Mouse (Mus musculus): ENCODE measurements around the gene Akirin1.

Akirin1 gene
- long read RNA-seq, experiment 1, transcript Akirin1-201 (5 exons, 3,052 nt), result major isoform, 152 of 162 reads
- long read RNA-seq, experiment 1, partial matches to known transcripts, result 0 of 162 reads
- long read RNA-seq, experiment 1, other reads (novel, unspliced or antisense), result 10 of 162 reads
- long read RNA-seq, experiment 2, transcript Akirin1-201 (5 exons, 3,052 nt), result major isoform, 178 of 187 reads
- long read RNA-seq, experiment 2, partial matches to known transcripts, result 6 of 187 reads
- long read RNA-seq, experiment 2, other reads (novel, unspliced or antisense), result 2 of 187 reads

DNA sequence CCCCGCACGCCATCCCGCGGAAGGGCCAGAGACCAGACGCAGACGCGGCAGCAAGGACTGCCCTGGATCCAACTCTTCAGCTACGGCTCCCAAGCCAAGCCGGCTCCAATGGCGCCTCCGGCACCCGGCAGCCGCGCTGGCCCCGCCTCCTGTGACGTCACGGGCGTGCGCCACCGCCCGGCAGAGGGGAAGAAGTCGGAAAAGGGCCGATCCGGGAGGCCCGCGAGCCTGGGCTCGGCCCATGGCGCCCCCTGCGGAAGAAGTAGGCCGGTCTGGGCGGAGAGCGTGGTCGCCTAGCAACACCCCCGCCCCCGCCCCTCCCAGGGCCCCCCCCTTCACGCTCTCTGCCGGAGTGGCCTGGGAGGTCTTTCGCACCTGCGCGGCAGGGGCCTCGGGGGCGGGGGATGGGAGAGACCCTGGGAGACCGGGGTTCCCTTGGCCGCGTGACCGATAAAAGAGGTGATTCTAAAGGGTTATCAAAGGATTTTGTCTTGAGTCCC is at the start of gene Akirin1:
TSS of gene Akirin1 (minus strand) at position 194 of the 500 bp plus-strand sequence.
- intact Hi-C loops (cut with DNase I), result no loop called here

GRCm38 (mm10) chr4:123797856-123798255 is 47.7 kb upstream of the Akirin1 start:
- intact Hi-C loops (cut with DNase I), result no loop called here

DNA sequence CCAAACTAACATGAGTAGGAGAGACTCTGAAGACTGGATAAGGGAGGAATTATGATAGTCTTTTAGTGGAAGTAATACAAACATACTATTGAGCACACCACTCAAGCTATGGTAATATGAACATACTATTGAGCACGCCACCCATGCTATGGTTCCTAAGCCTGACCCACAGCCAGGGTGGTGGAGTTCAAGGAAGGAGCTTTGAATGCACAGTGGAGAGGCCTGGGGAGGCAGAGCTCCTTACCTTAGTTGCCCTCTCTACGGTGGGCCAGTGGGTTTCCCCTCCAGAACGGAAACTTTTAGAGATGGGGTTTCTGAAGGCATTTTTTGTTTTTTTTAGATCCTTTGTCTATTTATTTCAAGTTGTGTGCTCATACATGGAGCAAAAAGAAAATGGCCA is 47.3 kb upstream of the Akirin1 start:
- intact Hi-C loops (cut with DNase I), result no loop called here

- intact Hi-C loops (cut with DNase I), result no loop called here
Measured at GRCm38 (mm10) chr4:123795057-123795456, 44.9 kb upstream of the Akirin1 start.

DNA sequence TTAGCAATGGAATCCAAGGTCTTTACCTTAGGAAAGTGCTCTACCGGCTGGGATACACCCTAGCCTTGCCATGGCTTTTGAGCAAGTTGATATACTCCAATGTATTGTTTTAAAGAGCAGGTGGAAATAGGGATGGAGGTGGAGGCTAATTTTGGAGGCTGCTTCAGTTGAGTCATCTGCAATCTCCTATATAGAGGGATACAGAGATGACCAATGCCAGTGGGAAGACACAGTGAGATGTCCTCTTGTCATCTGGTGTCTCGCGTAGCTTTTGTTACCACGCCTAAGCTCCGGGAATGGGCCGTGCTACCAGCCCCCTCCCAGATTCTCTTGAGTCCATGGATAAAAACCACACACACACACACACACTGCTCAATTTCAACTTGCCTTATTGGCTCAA is 43.0 kb upstream of the Akirin1 start:
- intact Hi-C loops (cut with DNase I), result no loop called here

GRCm38 (mm10) chr4:123792666-123793065 is 42.5 kb upstream of the Akirin1 start:
- intact Hi-C loops (cut with DNase I), result no loop called here

DNA sequence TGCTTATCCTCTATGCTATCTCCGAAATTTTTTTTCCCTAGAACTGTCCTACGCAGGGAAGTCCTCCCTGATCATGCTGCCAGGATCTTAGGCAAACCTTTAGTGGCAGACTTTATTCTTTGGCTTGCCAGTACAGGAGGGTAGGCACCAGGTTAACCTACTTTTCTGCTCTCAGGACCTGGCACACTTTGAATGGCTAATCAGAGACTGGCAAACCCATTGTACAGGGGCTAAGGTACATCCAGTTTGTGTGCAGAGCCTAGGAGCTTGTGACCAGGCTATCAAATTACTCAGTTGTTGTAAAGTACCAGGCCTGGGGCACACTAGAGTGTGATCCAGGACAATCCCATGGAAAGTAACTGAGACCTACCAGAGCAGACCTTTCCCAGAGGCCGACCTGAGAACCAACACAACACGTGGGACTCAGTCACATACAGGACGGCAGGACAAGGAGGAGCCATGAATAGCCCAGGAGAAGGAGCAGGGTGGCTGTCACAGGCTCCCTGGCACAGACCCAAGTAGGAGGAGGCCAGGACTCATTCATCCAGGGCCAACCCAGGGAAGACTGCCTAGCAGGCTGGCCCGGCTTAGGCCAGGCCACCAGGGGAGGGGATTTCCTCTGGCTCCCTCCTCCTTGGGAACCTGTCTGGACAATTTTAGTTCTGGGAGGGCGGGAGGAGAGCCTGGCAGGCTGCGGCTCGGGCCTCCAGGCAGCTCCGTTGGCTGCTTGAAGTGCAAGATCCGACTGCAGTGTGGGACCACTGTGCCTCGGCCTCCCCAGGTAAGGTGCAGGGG is 37.2 kb upstream of the Akirin1 start, which contains the start of gene Rhbdl2:
TSS of gene Rhbdl2 (plus strand) at position 684 of the 795 bp plus-strand sequence.
- intact Hi-C loops (cut with DNase I), result no loop called here

GRCm38 (mm10) chr4:123768234-123768633 is 18.1 kb upstream of the Akirin1 start:
- intact Hi-C loops (cut with DNase I), result no loop called here

- intact Hi-C loops (cut with DNase I), result no loop called here
Measured at GRCm38 (mm10) chr4:123767807-123768206, 17.7 kb upstream of the Akirin1 start.

DNA sequence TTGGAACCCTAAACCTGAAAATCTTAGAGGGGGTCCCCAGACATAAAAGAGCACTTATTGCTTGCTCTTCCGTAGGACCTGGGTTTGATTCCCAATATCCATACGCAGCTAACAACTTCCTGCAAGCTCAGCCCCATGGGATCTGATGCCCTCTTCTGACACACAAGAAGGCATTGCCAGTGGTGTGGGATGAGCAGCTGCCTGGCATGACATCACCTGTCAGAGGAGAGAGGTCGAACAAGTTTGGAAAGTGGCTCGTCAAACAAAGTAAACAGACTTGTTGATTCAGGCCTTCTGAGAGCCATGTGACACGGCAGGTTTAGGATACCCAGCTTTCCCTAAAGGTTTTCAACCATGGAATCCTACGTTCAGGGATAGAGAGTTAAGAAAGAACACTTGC is 14.9 kb upstream of the Akirin1 start:
- intact Hi-C loops (cut with DNase I), result no loop called here

DNA sequence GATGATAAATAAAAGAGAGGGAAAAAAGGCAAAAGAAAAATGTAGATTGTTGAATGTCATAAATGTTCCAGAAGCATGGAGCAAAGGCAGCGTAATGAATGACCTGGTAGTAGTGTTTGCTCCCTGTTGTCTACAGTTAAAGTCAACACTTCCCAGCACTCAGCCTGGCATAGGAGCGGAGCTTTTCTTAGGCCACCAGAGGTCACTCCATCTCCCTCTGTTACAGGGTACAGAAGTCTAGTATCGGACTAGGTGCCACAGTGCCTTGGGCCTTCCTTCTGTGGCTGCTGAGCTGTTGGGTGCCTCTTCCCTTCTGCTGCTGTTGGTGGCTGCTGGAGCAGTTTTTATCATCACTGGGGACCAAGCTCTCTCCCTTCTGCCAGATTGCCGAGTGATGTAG is 8.2 kb upstream of the Akirin1 start:
- intact Hi-C loops (cut with DNase I), result loop anchor here (5.0 kb wide), 1 partner anchor 139 kb away; no protein-coding TSS in a partner anchor

- intact Hi-C loops (cut with DNase I), result no loop called here
Measured at GRCm38 (mm10) chr4:123750707-123751312, 665 bp upstream of the Akirin1 start.

DNA sequence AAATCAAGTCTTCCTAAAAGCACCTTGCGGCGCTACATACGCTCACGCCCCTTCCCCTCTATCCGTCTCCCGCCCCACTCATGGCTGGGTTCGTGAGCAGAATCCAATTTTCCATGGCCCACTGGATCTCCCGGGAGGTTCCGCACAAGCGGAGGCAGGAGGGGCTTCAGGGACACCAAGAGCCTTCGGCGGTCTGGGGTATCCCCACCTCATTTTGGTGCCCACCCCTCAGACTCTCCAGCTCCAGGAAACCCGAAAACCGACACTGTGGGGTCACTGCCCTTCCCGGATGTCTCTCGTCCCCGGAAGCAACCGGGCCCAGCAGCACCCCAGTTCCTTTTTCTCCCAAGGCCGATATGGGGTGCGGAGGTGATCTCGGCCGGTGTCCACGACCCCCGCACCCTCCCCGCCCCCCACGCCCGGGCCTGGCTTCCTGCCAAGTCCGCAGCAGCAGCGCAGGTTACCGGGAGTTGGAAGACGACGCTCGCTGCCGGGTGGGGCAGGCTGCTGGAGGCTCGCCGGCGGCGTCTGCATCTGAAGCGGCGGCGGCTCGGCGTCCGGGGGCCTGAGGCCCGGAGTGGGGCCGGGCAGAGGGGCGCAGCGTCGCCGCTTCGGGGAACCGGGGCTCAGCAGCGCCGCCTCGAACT is 538 bp downstream of the Akirin1 start:
- intact Hi-C loops (cut with DNase I), result no loop called here

- intact Hi-C loops (cut with DNase I), result no loop called here
Measured at GRCm38 (mm10) chr4:123748726-123749415, 1.3 kb downstream of the Akirin1 start.

GRCm38 (mm10) chr4:123745221-123745775 is 4.8 kb downstream of the Akirin1 start:
- intact Hi-C loops (cut with DNase I), result no loop called here

- intact Hi-C loops (cut with DNase I), result no loop called here
Measured at GRCm38 (mm10) chr4:123742891-123743290, 7.3 kb downstream of the Akirin1 start.

GRCm38 (mm10) chr4:123738708-123739107 is 11.4 kb downstream of the Akirin1 start:
- intact Hi-C loops (cut with DNase I), result no loop called here

GRCm38 (mm10) chr4:123733532-123733931 is 16.6 kb downstream of the Akirin1 start:
- intact Hi-C loops (cut with DNase I), result no loop called here

DNA sequence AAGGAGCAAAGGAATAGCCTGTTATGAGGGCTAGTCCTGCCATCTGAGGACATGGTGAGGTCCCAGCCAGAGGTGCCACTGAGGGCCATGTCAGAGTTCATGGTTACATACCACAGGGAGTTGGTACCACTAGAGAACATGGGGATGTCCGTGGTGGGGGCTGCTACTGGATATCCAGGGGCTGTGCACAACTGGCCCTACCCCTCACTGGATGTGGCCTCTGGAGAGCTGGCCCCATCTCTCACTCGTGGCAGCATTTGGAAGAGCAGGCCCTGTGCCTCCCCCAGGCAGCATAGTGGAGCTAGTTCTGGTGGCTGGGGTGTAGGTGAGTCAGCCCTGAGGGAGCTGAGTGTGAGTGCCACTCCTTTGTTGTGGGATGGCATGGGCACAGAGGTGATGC is 17.2 kb downstream of the Akirin1 start:
- intact Hi-C loops (cut with DNase I), result no loop called here

DNA sequence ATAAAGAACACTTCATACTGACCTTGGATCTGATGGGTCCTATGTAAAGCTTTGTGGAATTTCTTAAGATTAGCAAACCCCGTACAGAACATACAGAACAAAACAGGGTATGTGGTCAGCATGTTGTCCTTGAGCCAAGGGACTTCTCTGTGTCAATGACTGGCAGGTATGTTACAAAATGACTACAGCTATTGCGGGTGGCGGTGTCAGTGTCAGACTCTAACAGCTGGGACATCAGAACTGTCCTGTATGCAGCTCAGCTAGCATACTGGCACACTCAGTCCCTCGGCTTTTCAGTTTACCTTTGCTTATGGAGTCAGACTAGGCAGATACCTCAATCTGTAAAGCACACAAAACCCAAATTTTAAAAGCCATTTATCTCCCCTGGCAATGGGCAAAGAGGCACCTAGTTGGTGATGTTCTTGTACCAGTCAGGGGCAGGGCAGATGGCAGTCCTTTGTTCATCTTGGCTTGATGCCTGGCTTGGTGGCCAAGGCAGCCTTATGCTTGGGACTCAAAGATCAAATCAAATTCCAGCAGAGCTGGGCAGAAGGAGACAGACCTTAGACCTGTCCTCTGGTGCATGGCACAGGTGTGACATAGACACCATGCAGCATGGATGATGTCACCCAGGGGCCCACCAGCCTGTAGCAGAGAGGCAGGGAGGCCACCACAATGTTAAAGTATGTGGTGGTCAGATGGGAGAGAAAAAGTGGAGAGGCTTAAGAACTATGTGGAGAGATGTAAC is 17.8 kb downstream of the Akirin1 start:
- intact Hi-C loops (cut with DNase I), result no loop called here
